Comparison of ENCODE assay signal across 30 mouse cellular contexts in genomic region chr3:38541296-38541695, GRCm38 (mm10). TPM values are rescaled to one million over a fixed set of nuclear protein-coding genes. Genes with fewer than 3 reads are reported as not detected.
DNase-seq lines count a peak whose midpoint lies in the region; ATAC-seq and TF ChIP-seq lines count a peak whose summit lies in the region.
"Had no signal": no experiment of that assay in that cellular context is flagged by ENCODE, and none has a peak within 500 bp of the region (broad histone marks: within the 10 kb centered on the region; RNA-seq: fewer than 3 reads in every experiment).

No protein-coding gene starts in this region.

- peak; percentile 87 for DNase-seq in heart, adult 11 months
- DNase-seq in heart, adult 2 months, result no peak
- peak; percentile 59 for DNase-seq in kidney, adult 2 months
- no peak for DNase-seq in stomach, postnatal 0 days (ENCODE audit: low spot score)
- DNase-seq in kidney, postnatal 36 days, result peak; percentile 31 to 54
- DNase-seq: adrenal gland, postnatal 10 days; cerebellum, adult 11 months; cerebellum, adult 9-10 months; gastrocnemius, postnatal 14 days; heart, postnatal 36 days; liver, postnatal 0 days; midbrain, embryonic 14.5 days; retina, postnatal 1 day; right cerebral cortex, postnatal 14 days; thymus, postnatal 4 days had no signal

- H3K27ac ChIP-seq in heart, adult 2 months, result no peak overlapping the region
- no peak overlapping the region for H3K27ac ChIP-seq in kidney, adult 2 months (ENCODE audit: insufficient read depth, low read depth, low read length)
- H3K27ac ChIP-seq in kidney, embryonic 16.5 days (ENCODE audit: low read length), result no peak overlapping the region
- H3K27ac ChIP-seq in stomach, embryonic 15.5 days, result peak overlapping the region; percentile 29; the same call in 1 of the 2 replicates
- no peak overlapping the region for H3K27ac ChIP-seq in stomach, postnatal 0 days (replicated peaks)
- no peak overlapping the region for H3K27ac ChIP-seq in forebrain, embryonic 15.5 days (replicated peaks)
- H3K27ac ChIP-seq: forebrain, embryonic 13.5 days; heart, embryonic 15.5 days; hindbrain, embryonic 13.5 days; layer of hippocampus, adult 2 months; left cerebral cortex, adult 2 months; limb, embryonic 12.5 days; liver, embryonic 12.5 days; macrophage; neural tube, embryonic 15.5 days had no signal

- no peak for TF ChIP-seq EP300 in heart, adult 2 months (IDR thresholded peaks at IDR 0.05; ENCODE audit: insufficient read depth, low read depth, low read length)
- no peak for TF ChIP-seq EP300 in stomach, postnatal 0 days (optimal IDR thresholded peaks at IDR 0.05)

- no peaks in the 10 kb centered on the region for H3K79me2 ChIP-seq in heart, adult 2 months (replicated peaks; ENCODE audit: control insufficient read depth, insufficient read depth, low read length)

- H3K27me3 ChIP-seq in heart, adult 2 months (ENCODE audit: control insufficient read depth, insufficient read depth, low read length), result no peaks in the 10 kb centered on the region
- H3K27me3 ChIP-seq in kidney, adult 2 months (replicated peaks; ENCODE audit: control insufficient read depth, insufficient read depth, low read length), result no peaks in the 10 kb centered on the region
- no peaks in the 10 kb centered on the region for H3K27me3 ChIP-seq in kidney, embryonic 16.5 days (ENCODE audit: insufficient read depth, low read length)
- H3K27me3 ChIP-seq in stomach, embryonic 15.5 days (replicated peaks), result no peaks in the 10 kb centered on the region
- no peaks in the 10 kb centered on the region for H3K27me3 ChIP-seq in stomach, postnatal 0 days (ENCODE audit: control insufficient read depth, insufficient read depth, low read length)
- H3K27me3 ChIP-seq in forebrain, embryonic 15.5 days, result no peaks in the 10 kb centered on the region
- H3K27me3 ChIP-seq: forebrain, embryonic 13.5 days; heart, embryonic 15.5 days; hindbrain, embryonic 13.5 days; limb, embryonic 12.5 days; liver, embryonic 12.5 days; neural tube, embryonic 15.5 days; Patski had no signal

- no peak for TF ChIP-seq CTCF in heart, adult 2 months (IDR thresholded peaks at IDR 0.05)
- TF ChIP-seq CTCF in kidney, adult 2 months (conservative IDR thresholded peaks at IDR 0.05; ENCODE audit: insufficient read depth, insufficient read length, low read depth, low read length), result no peak
- no peak for TF ChIP-seq CTCF in stomach, postnatal 0 days (IDR thresholded peaks at IDR 0.05; ENCODE audit: low read depth)

- intact Hi-C loops in heart, adult 2 months (cut with DNase I), result no loop called here

- H3K9ac ChIP-seq in heart, adult 2 months (ENCODE audit: low read depth, low read length), result no peak overlapping the region
- H3K9ac ChIP-seq in kidney, embryonic 16.5 days (replicated peaks; ENCODE audit: low read length), result no peak overlapping the region
- H3K9ac ChIP-seq in stomach, embryonic 15.5 days, result no peak overlapping the region
- H3K9ac ChIP-seq in stomach, postnatal 0 days (ENCODE audit: low read length), result no peak overlapping the region
- no peak overlapping the region for H3K9ac ChIP-seq in forebrain, embryonic 15.5 days (replicated peaks)
- H3K9ac ChIP-seq: forebrain, embryonic 13.5 days; heart, embryonic 15.5 days; hindbrain, embryonic 13.5 days; limb, embryonic 12.5 days; liver, embryonic 12.5 days; liver, postnatal 0 days; neural tube, embryonic 15.5 days had no signal

- ATAC-seq in kidney, embryonic 16.5 days (ENCODE audit: low FRiP score, low TSS enrichment), result no peak
- no peak for ATAC-seq in stomach, embryonic 15.5 days (ENCODE audit: insufficient read depth, low FRiP score, low read depth)
- ATAC-seq in stomach, postnatal 0 days (ENCODE audit: low FRiP score, low TSS enrichment), result no peak
- ATAC-seq in forebrain, embryonic 15.5 days (replicated peaks), result no peak
- ATAC-seq: forebrain, embryonic 13.5 days; intestine, postnatal 0 days; liver, embryonic 12.5 days; liver, postnatal 0 days; lung, postnatal 0 days; Patski had no signal

- peaks cover 4% of the 10 kb centered on the region; the same call in 1 of the 2 replicates for H3K4me1 ChIP-seq in heart, adult 2 months (ENCODE audit: control insufficient read depth, insufficient read depth, low read length)
- no peaks in the 10 kb centered on the region; the same call in 1 of the 2 replicates for H3K4me1 ChIP-seq in kidney, adult 2 months (ENCODE audit: control insufficient read depth, insufficient read depth, low read length)
- no peaks in the 10 kb centered on the region for H3K4me1 ChIP-seq in kidney, embryonic 16.5 days (ENCODE audit: insufficient read depth, low read length)
- H3K4me1 ChIP-seq in stomach, embryonic 15.5 days, result no peaks in the 10 kb centered on the region
- H3K4me1 ChIP-seq in stomach, postnatal 0 days (replicated peaks; ENCODE audit: control insufficient read depth, insufficient read depth), result no peaks in the 10 kb centered on the region
- H3K4me1 ChIP-seq in forebrain, embryonic 15.5 days, result no peaks in the 10 kb centered on the region
- H3K4me1 ChIP-seq: forebrain, embryonic 13.5 days; heart, embryonic 15.5 days; hindbrain, embryonic 13.5 days; limb, embryonic 12.5 days; liver, embryonic 12.5 days; neural tube, embryonic 15.5 days had no signal

- H3K4me3 ChIP-seq in heart, adult 2 months, result no peak overlapping the region
- no peak overlapping the region for H3K4me3 ChIP-seq in kidney, adult 2 months (ENCODE audit: insufficient read depth, low read depth, low read length)
- H3K4me3 ChIP-seq in kidney, embryonic 16.5 days (ENCODE audit: low read length), result no peak overlapping the region
- no peak overlapping the region for H3K4me3 ChIP-seq in stomach, embryonic 15.5 days (replicated peaks)
- H3K4me3 ChIP-seq in stomach, postnatal 0 days (ENCODE audit: low read depth, low read length), result no peak overlapping the region
- H3K4me3 ChIP-seq in forebrain, embryonic 15.5 days, result no peak overlapping the region
- H3K4me3 ChIP-seq: forebrain, embryonic 13.5 days; heart, embryonic 15.5 days; hindbrain, embryonic 13.5 days; layer of hippocampus, adult 2 months; left cerebral cortex, adult 2 months; limb, embryonic 12.5 days; liver, embryonic 12.5 days; neural tube, embryonic 15.5 days had no signal

- H3K9me3 ChIP-seq in kidney, embryonic 16.5 days (ENCODE audit: low read length), result no peaks in the 10 kb centered on the region
- H3K9me3 ChIP-seq in stomach, embryonic 15.5 days, result no peaks in the 10 kb centered on the region
- H3K9me3 ChIP-seq in stomach, postnatal 0 days (ENCODE audit: control insufficient read depth, low read length), result no peaks in the 10 kb centered on the region
- H3K9me3 ChIP-seq in forebrain, embryonic 15.5 days, result no peaks in the 10 kb centered on the region
- H3K9me3 ChIP-seq: forebrain, embryonic 13.5 days; heart, embryonic 15.5 days; hindbrain, embryonic 13.5 days; limb, embryonic 12.5 days; liver, embryonic 12.5 days; neural tube, embryonic 15.5 days had no signal

- WGBS in heart, adult 2 months, result 26% methylated on average over 3 of the region's 3 CpGs
- 58% methylated on average over 3 of the region's 3 CpGs for WGBS in kidney, adult 2 months
- WGBS in kidney, embryonic 16.5 days, result 67% methylated on average over 3 of the region's 3 CpGs
- WGBS in stomach, embryonic 15.5 days, result 65% methylated on average over 3 of the region's 3 CpGs
- WGBS in stomach, postnatal 0 days, result 61% methylated on average over 3 of the region's 3 CpGs
- 80% methylated on average over 3 of the region's 3 CpGs for WGBS in forebrain, embryonic 15.5 days

- TF ChIP-seq POLR2A in heart, adult 2 months (IDR thresholded peaks at IDR 0.05; ENCODE audit: insufficient read depth, low read depth, low read length), result no peak
- no peak for TF ChIP-seq POLR2A in kidney, adult 2 months (IDR thresholded peaks at IDR 0.05; ENCODE audit: low read depth, low read length)

- no peaks in the 10 kb centered on the region for H3K36me3 ChIP-seq in heart, adult 2 months (ENCODE audit: control insufficient read depth, insufficient read depth, low read length)
- H3K36me3 ChIP-seq in kidney, adult 2 months (ENCODE audit: control insufficient read depth, insufficient read depth, low read length), result no peaks in the 10 kb centered on the region
- no peaks in the 10 kb centered on the region for H3K36me3 ChIP-seq in kidney, embryonic 16.5 days (ENCODE audit: insufficient read depth, low read length)
- no peaks in the 10 kb centered on the region for H3K36me3 ChIP-seq in stomach, embryonic 15.5 days
- no peaks in the 10 kb centered on the region for H3K36me3 ChIP-seq in stomach, postnatal 0 days (ENCODE audit: control insufficient read depth, insufficient read depth, low read length)
- H3K36me3 ChIP-seq in forebrain, embryonic 15.5 days, result no peaks in the 10 kb centered on the region
- H3K36me3 ChIP-seq: heart, embryonic 15.5 days; hindbrain, embryonic 13.5 days; limb, embryonic 12.5 days; liver, embryonic 12.5 days; neural tube, embryonic 15.5 days had no signal

- H3K4me2 ChIP-seq in kidney, embryonic 16.5 days (replicated peaks; ENCODE audit: low read depth, low read length), result no peak overlapping the region
- no peak overlapping the region for H3K4me2 ChIP-seq in stomach, embryonic 15.5 days
- no peak overlapping the region for H3K4me2 ChIP-seq in stomach, postnatal 0 days (replicated peaks; ENCODE audit: low read depth)
- no peak overlapping the region for H3K4me2 ChIP-seq in forebrain, embryonic 15.5 days (replicated peaks)
- H3K4me2 ChIP-seq: forebrain, embryonic 13.5 days; heart, embryonic 15.5 days; hindbrain, embryonic 13.5 days; limb, embryonic 12.5 days; liver, embryonic 12.5 days; neural tube, embryonic 15.5 days had no signal

RNA-seq across cellular contexts. Expression of gene Ankrd50, which starts 56.7 kb away (rescaled TPM):
- 10 to 100 TPM; 34.0 to 36.8 TPM for total RNA-seq in heart, adult 2 months (2021)
- polyA plus RNA-seq in heart, adult 2 months (2012; rRNA removed), result 26.0 and 38.5 TPM in 2 replicates
- 17.9 and 19.2 TPM in 2 replicates for polyA plus RNA-seq in kidney, adult 2 months (2012; rRNA removed)
- 15.8 and 18.2 TPM in 2 replicates for polyA plus RNA-seq in kidney, embryonic 16.5 days (2015; fragmentation: Nextera tagmentation; extraction: Ambion mirVana)
- polyA plus RNA-seq in stomach, embryonic 15.5 days (2015; fragmentation: Nextera tagmentation; extraction: Ambion mirVana), result 19.0 and 19.4 TPM in 2 replicates
- polyA plus RNA-seq in stomach, postnatal 0 days (2015; fragmentation: Nextera tagmentation; extraction: Ambion mirVana), result 9.8 and 11.1 TPM in 2 replicates
- 22.5 and 23.2 TPM in 2 replicates for polyA plus RNA-seq in forebrain, embryonic 15.5 days (2015; fragmentation: Nextera tagmentation; extraction: Ambion mirVana)

Comparison
In these comparisons a context has a peak if more than half of its experiments do, and no peak if none do; other contexts are left out.
1. DNase-seq: peak in heart, adult 11 months (single experiment), kidney, adult 2 months (single experiment) and kidney, postnatal 36 days (2 of 2); none in heart, adult 2 months (0 of 2) and stomach, postnatal 0 days (single experiment).